Comparison of ENCODE assay signal across 8 mouse cellular contexts in genomic region chr6:34475391-34475790, GRCm38 (mm10). TPM values are rescaled to one million over a fixed set of nuclear protein-coding genes. Genes with fewer than 3 reads are reported as not detected.
A peak's percentile ranks its signal among the peaks of the same experiment; 100 is the strongest.
DNase-seq lines count a peak whose midpoint lies in the region; ATAC-seq lines count a peak whose summit lies in the region.

No protein-coding gene starts in this region.

- no peaks in the 10 kb centered on the region for H3K36me3 ChIP-seq in kidney, embryonic 16.5 days (ENCODE audit: insufficient read depth, low read length)
- H3K36me3 ChIP-seq in hindbrain, embryonic 13.5 days: no peaks in the 10 kb centered on the region
- H3K36me3 ChIP-seq in midbrain, embryonic 15.5 days (replicated peaks): no peaks in the 10 kb centered on the region

- WGBS in kidney, embryonic 16.5 days: 27% methylated on average over 6 of the region's 6 CpGs
- 30% methylated on average over 6 of the region's 6 CpGs for WGBS in hindbrain, embryonic 13.5 days
- WGBS in midbrain, embryonic 15.5 days: 23% methylated on average over 6 of the region's 6 CpGs

- no peaks in the 10 kb centered on the region for H3K9me3 ChIP-seq in kidney, embryonic 16.5 days (ENCODE audit: low read length)
- H3K9me3 ChIP-seq in hindbrain, embryonic 13.5 days: no peaks in the 10 kb centered on the region
- H3K9me3 ChIP-seq in midbrain, embryonic 15.5 days: no peaks in the 10 kb centered on the region

- H3K9ac ChIP-seq in kidney, embryonic 16.5 days (replicated peaks; ENCODE audit: low read length): peak overlapping the region; percentile 75
- H3K9ac ChIP-seq in hindbrain, embryonic 13.5 days: peak overlapping the region; percentile 72
- H3K9ac ChIP-seq in midbrain, embryonic 15.5 days: peak overlapping the region; percentile 52

- H3K4me1 ChIP-seq in kidney, embryonic 16.5 days (ENCODE audit: insufficient read depth, low read length): peaks cover 36% of the 10 kb centered on the region
- peaks cover 5% of the 10 kb centered on the region; the same call in 1 of the 2 replicates for H3K4me1 ChIP-seq in brown adipose tissue, adult 24 weeks (ENCODE audit: control insufficient read depth, insufficient read depth, insufficient read length, low read length)
- peaks cover 42% of the 10 kb centered on the region for H3K4me1 ChIP-seq in hindbrain, embryonic 13.5 days (replicated peaks)
- peaks cover 40% of the 10 kb centered on the region for H3K4me1 ChIP-seq in midbrain, embryonic 15.5 days

- peak overlapping the region; percentile 63 for H3K4me2 ChIP-seq in kidney, embryonic 16.5 days (replicated peaks; ENCODE audit: low read depth, low read length)
- H3K4me2 ChIP-seq in hindbrain, embryonic 13.5 days: peak overlapping the region; percentile 55
- peak overlapping the region; percentile 51 for H3K4me2 ChIP-seq in midbrain, embryonic 15.5 days

- peak overlapping the region; percentile 86 for H3K4me3 ChIP-seq in kidney, embryonic 16.5 days (ENCODE audit: low read length)
- peak overlapping the region; percentile 87 for H3K4me3 ChIP-seq in brown adipose tissue, adult 24 weeks (ENCODE audit: insufficient read depth, low read depth, low read length)
- peak overlapping the region; percentile 66 for H3K4me3 ChIP-seq in hindbrain, embryonic 13.5 days
- H3K4me3 ChIP-seq in midbrain, embryonic 15.5 days: peak overlapping the region; percentile 54

- no peak for ATAC-seq in kidney, embryonic 16.5 days (ENCODE audit: low FRiP score, low TSS enrichment)
- ATAC-seq in hindbrain, embryonic 13.5 days (ENCODE audit: low FRiP score): no peak
- no peak for ATAC-seq in midbrain, embryonic 15.5 days (replicated peaks)

- H3K27me3 ChIP-seq in kidney, embryonic 16.5 days (ENCODE audit: insufficient read depth, low read length): no peaks in the 10 kb centered on the region
- no peaks in the 10 kb centered on the region for H3K27me3 ChIP-seq in hindbrain, embryonic 13.5 days
- H3K27me3 ChIP-seq in midbrain, embryonic 15.5 days (replicated peaks): no peaks in the 10 kb centered on the region

- H3K27ac ChIP-seq in kidney, embryonic 16.5 days (ENCODE audit: low read length): no peak overlapping the region; the same call in 1 of the 2 replicates
- H3K27ac ChIP-seq in brown adipose tissue, adult 24 weeks (replicated peaks; ENCODE audit: low read depth, low read length): no peak overlapping the region
- peak overlapping the region; percentile 80; the same call in 1 of the 2 replicates for H3K27ac ChIP-seq in hindbrain, embryonic 13.5 days
- peak overlapping the region; percentile 79; the same call in 1 of the 2 replicates for H3K27ac ChIP-seq in midbrain, embryonic 15.5 days

- DNase-seq in kidney, postnatal 25 days: no peak
- no peak for DNase-seq in adipocyte (ENCODE audit: low spot score)
- DNase-seq in layer of hippocampus, adult 9-11 months: no peak
- no peak for DNase-seq in gastrocnemius, adult 18-20 months (ENCODE audit: low spot score)

RNA-seq across cellular contexts. Expression of gene Bpgm, which starts 0.6 kb away (rescaled TPM):
- 50.8 and 58.4 TPM in 2 replicates for polyA plus RNA-seq in kidney, embryonic 16.5 days (2015; fragmentation: Nextera tagmentation; extraction: Ambion mirVana)
- 21.6 and 30.8 TPM in 2 replicates for polyA plus RNA-seq in brown adipose tissue, adult 24 weeks (2012; ENCODE audit: insufficient read depth, insufficient read length, missing spikeins)
- 88.0 and 90.9 TPM in 2 replicates for polyA plus RNA-seq in hindbrain, embryonic 13.5 days (2015; fragmentation: Nextera tagmentation; extraction: Ambion mirVana)
- polyA plus RNA-seq in midbrain, embryonic 15.5 days (2015; fragmentation: Nextera tagmentation; extraction: Ambion mirVana): 97.1 and 102 TPM in 2 replicates
- total RNA-seq in gastrocnemius, adult 18-20 months (2021): 100 to 1,000 TPM in 1 of 2 experiments, 10 to 100 TPM in 1; 97.7 to 105 TPM

Comparison
In these comparisons a context has a peak if more than half of its experiments do, and no peak if none do; other contexts are left out.
1. H3K27ac ChIP-seq: peak in hindbrain, embryonic 13.5 days (single experiment) and midbrain, embryonic 15.5 days (single experiment); none in kidney, embryonic 16.5 days (single experiment) and brown adipose tissue, adult 24 weeks (single experiment).
2. Peak in every context shown above with its lines, with median percentiles within 50 percentile points of each other: H3K4me2 ChIP-seq, H3K4me3 ChIP-seq and H3K9ac ChIP-seq.